Mouse (Mus musculus) ES-Bruce4 (cell line): ENCODE data around the gene Tmem135.

ENCODE experiments used
- CTCF ChIP-seq: IDR thresholded peaks from one replicate; pipeline ENCODE4 v1.8.1; 2011; ENCODE audit warnings: low read depth, low read length
- EP300 ChIP-seq: IDR thresholded peaks from 2 replicates; pipeline ENCODE4 v1.6.1; 2011; ENCODE audit warnings: low read depth, low read length; ENCODE audit not compliant: insufficient read depth
- POLR2A ChIP-seq: IDR thresholded peaks from one replicate; pipeline ENCODE4 v1.8.1; 2011; ENCODE audit warnings: low read length; ENCODE audit not compliant: insufficient read depth

- TF ChIP-seq CTCF = no peak
- no peak for TF ChIP-seq POLR2A
- TF ChIP-seq EP300 = no peak
These were observed 150.7 kb downstream of the Tmem135 start for GRCm38 (mm10) chr7:89253317-89253716.
